Mouse (Mus musculus) lung, postnatal 0 days (tissue): Measurements from ENCODE around the gene 6030468B19Rik.

Experiments used
- CTCF ChIP-seq: IDR thresholded peaks from 2 replicates; pipeline ENCODE4 v1.5.1; 2016; ENCODE audit warnings: antibody characterized with exemption, mild to moderate bottlenecking
- EP300 ChIP-seq: IDR thresholded peaks from 2 replicates; pipeline ENCODE4 v1.6.1; 2016; ENCODE audit warnings: antibody characterized with exemption, mild to moderate bottlenecking, control low read depth

GRCm38 (mm10) chr11:117755891-117756290 lies 41.6 kb upstream of the 6030468B19Rik start:
- TF ChIP-seq CTCF (no peak), EP300 (no peak)
